Mouse (Mus musculus) right cerebral cortex, postnatal 25 days (tissue): ENCODE measurements around the gene Dusp13.
A peak's percentile ranks its signal among the peaks of the same experiment; 100 is the strongest.

Experiments
- DNase-seq: peaks from one replicate; pipeline ENCODE4 v3.0.0; 2022

Gene Dusp13

GRCm38 (mm10) chr14:21747436-21748141, 3.4 kb downstream of the Dusp13 start:
- no peak for DNase-seq

GRCm38 (mm10) chr14:21746846-21747245, 4.1 kb downstream of the Dusp13 start:
- no peak for DNase-seq

- no peak for DNase-seq
Measured at GRCm38 (mm10) chr14:21746251-21746650, 4.7 kb downstream of the Dusp13 start.

GRCm38 (mm10) chr14:21745149-21745548, 5.8 kb downstream of the Dusp13 start:
- DNase-seq: no peak

GRCm38 (mm10) chr14:21744169-21744568, 6.8 kb downstream of the Dusp13 start:
- no peak for DNase-seq

GRCm38 (mm10) chr14:21742441-21742840, 8.5 kb downstream of the Dusp13 start:
- no peak for DNase-seq

GRCm38 (mm10) chr14:21741786-21742185, 9.2 kb downstream of the Dusp13 start:
- peak; percentile 82 for DNase-seq

GRCm38 (mm10) chr14:21741314-21741713, 9.7 kb downstream of the Dusp13 start:
- DNase-seq: no peak

- no peak for DNase-seq
Measured at GRCm38 (mm10) chr14:21740345-21740744, 10.6 kb downstream of the Dusp13 start.

GRCm38 (mm10) chr14:21733131-21733905, 17.7 kb downstream of the Dusp13 start:
- DNase-seq: no peak

GRCm38 (mm10) chr14:21729936-21730335, 21.0 kb downstream of the Dusp13 start:
- no peak for DNase-seq

- DNase-seq: peak; percentile 27
Measured at GRCm38 (mm10) chr14:21729031-21729732, 21.8 kb downstream of the Dusp13 start.

- no peak for DNase-seq
Measured at GRCm38 (mm10) chr14:21722021-21722698, 28.8 kb downstream of the Dusp13 start.

GRCm38 (mm10) chr14:21720430-21721205, 30.4 kb downstream of the Dusp13 start:
- DNase-seq: no peak

GRCm38 (mm10) chr14:21719646-21720383, 31.2 kb downstream of the Dusp13 start:
- DNase-seq: no peak

GRCm38 (mm10) chr14:21714486-21714885, 36.5 kb downstream of the Dusp13 start, which contains the start of gene Dupd1:
Gene Dupd1, minus strand, starts transcription at chr14:21714576.
- DNase-seq: no peak

- DNase-seq: no peak
Measured at GRCm38 (mm10) chr14:21711231-21711630, 39.8 kb downstream of the Dusp13 start.

GRCm38 (mm10) chr14:21709545-21709944, 41.4 kb downstream of the Dusp13 start:
- DNase-seq: no peak

GRCm38 (mm10) chr14:21706759-21707571, 44.0 kb downstream of the Dusp13 start:
- peak; percentile 45 for DNase-seq

- no peak for DNase-seq
Measured at GRCm38 (mm10) chr14:21705462-21705861, 45.5 kb downstream of the Dusp13 start.
